Mouse (Mus musculus) hindbrain, embryonic 14.5 days (tissue): ENCODE results near the gene Spire2. TPM values are rescaled to one million over a fixed set of nuclear protein-coding genes. Genes with fewer than 3 reads are reported as not detected.
A peak's percentile ranks its signal among the peaks of the same experiment; 100 is the strongest.
"Not testable (repeated sequence)": the region's sequence is repeated elsewhere in the genome, so short reads cannot be mapped to it uniquely, and the experiment has no call there.

Source experiments
- ATAC-seq: fragments of 200-750 bp; cut with Nextera tagmentation; 2 replicates; pipeline ENCODE4 v1.8.0; 2017; ENCODE audit warnings: moderate number of reproducible peaks, mild to moderate bottlenecking, moderate TSS enrichment, moderate library complexity; ENCODE audit not compliant: low FRiP score
- DNase-seq: peaks from one replicate; pipeline ENCODE4 v3.0.0-alpha.2; 2015; ENCODE audit warnings: low spot score
- H3K27ac ChIP-seq: fragments of 300-500 bp; sonication (generic); 2 replicates; pipeline ENCODE4 v1.5.1; 2014; ENCODE audit warnings: mild to moderate bottlenecking, moderate library complexity
- H3K27me3 ChIP-seq: fragments of 300-500 bp; sonication (generic); 2 replicates; pipeline ENCODE4 v1.6.1; 2014; ENCODE audit warnings: mild to moderate bottlenecking, low read length, mixed read lengths; ENCODE audit not compliant: control insufficient read depth, insufficient read depth
- H3K36me3 ChIP-seq: fragments of 300-500 bp; sonication (generic); replicated peaks from 2 replicates; pipeline ENCODE4 v1.6.1; 2014; ENCODE audit not compliant: control insufficient read depth, insufficient read depth
- H3K4me1 ChIP-seq: fragments of 300-500 bp; sonication (generic); replicated peaks from 2 replicates; pipeline ENCODE4 v1.6.1; 2014; ENCODE audit warnings: antibody characterized with exemption, low read length, mixed read lengths; ENCODE audit not compliant: control insufficient read depth, insufficient read depth
- H3K4me2 ChIP-seq: fragments of 300-500 bp; sonication (generic); replicated peaks from 2 replicates; pipeline ENCODE4 v1.6.1; 2014; ENCODE audit warnings: mild to moderate bottlenecking, moderate library complexity
- H3K4me3 ChIP-seq: fragments of 300-500 bp; sonication (generic); replicated peaks from 2 replicates; pipeline ENCODE4 v1.5.1; 2014; ENCODE audit warnings: mild to moderate bottlenecking, low read length
- H3K9ac ChIP-seq: fragments of 300-500 bp; sonication (generic); 2 replicates; pipeline ENCODE4 v1.6.1; 2014
- H3K9me3 ChIP-seq: fragments of 300-500 bp; sonication (generic); 2 replicates; pipeline ENCODE4 v1.6.1; 2016; ENCODE audit warnings: low read length; ENCODE audit not compliant: control insufficient read depth
- WGBS: fragments of 180-500 bp; shearing (Covaris S2); extraction: QIAGEN DNeasy Blood & Tissue Kit; methylation state at CpG from one replicate; pipeline ENCODE4 v1.1.7; 2014; 5-methylcytosine and 5-hydroxymethylcytosine counted together
- polyA plus RNA-seq: library from polyadenylated mRNA; unstranded; fragments of >200 nt; fragmentation: Nextera tagmentation; extraction: Ambion mirVana; gene quantifications from 2 replicates; pipeline ENCODE4 v1.2.1, GENCODE M21; 2014

Gene Spire2
- polyA plus RNA-seq, 1 experiment from 2014 or later, result 33.1 TPM

- Histone ChIP-seq H3K9ac (peak overlapping the region; percentile 99; the same call in 1 of the 2 replicates), H3K36me3 (peaks cover 39% of the 10 kb centered on the region), H3K4me1 (peaks cover 30% of the 10 kb centered on the region), H3K4me2 (peak overlapping the region; percentile 92), H3K4me3 (peak overlapping the region; percentile 75)
- WGBS, result 79% methylated on average over 5 of the region's 5 CpGs
- H3K27ac ChIP-seq, H3K27me3 ChIP-seq, ATAC-seq, H3K9me3 ChIP-seq, DNase-seq: not testable (repeated sequence)
Measured at GRCm38 (mm10) chr8:123414997-123415696, 82.6 kb downstream of the Spire2 start.

DNA sequence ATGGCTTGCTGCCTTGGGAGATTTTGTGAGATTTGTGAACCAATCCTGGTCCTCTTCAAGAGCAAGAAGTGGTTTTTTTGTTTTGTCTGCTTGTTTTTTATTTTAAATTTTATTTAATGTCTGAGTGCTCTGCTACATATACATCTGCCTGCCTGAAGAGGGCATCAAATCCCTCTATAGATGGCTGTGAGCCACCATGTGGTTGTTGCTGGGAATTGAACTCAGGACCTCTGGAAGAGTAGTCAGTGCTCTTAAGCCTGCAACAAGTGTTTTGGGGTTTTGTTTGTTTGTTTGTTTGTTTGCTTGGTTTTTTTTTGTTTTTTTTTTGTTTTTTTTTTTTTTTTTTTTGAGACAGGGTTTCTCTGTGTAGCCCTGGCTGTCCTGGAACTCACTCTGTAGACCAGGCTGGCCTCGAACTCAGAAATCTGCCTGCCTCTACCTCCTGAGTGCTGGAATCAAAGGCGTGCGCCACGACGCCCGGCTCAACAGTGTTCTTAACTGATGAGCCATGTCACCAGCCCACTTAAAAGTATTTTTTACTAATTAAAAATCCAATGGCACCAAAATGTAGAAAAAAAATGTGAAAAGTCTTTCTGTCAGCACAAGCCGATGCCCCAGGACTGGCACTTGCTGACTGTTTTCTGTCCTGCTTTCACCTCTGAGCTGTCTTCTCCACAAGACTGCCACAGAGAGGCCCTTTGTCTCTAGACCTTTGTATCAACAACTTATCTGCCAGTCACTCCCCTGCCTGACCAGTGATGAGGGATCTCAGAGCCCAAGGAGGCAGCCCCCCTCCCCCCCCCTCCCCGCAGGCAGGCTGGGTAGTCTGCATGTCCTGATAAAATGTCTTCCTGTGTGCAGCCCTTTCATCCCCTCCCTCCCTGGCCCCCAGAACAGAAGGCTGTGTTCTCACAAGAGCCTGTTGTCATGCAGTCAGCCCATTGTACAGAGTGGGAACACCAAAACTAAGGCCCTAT is 83.7 kb downstream of the Spire2 start:
- H3K27me3 ChIP-seq, result no peaks in the 10 kb centered on the region
- H3K9ac ChIP-seq, result no peak overlapping the region; the same call in 1 of the 2 replicates
- no peak overlapping the region for H3K27ac ChIP-seq
- ATAC-seq (no peak), DNase-seq (peak; percentile 36)
- H3K4me2 ChIP-seq, result peak overlapping the region; percentile 92
- WGBS, result 80% methylated on average over 8 of the region's 8 CpGs
- peaks cover 29% of the 10 kb centered on the region for H3K4me1 ChIP-seq
- H3K4me3 ChIP-seq, result peak overlapping the region; percentile 75; the same call in 1 of the 2 replicates
- no peaks in the 10 kb centered on the region for H3K9me3 ChIP-seq
- H3K36me3 ChIP-seq, result peaks cover 50% of the 10 kb centered on the region

DNA sequence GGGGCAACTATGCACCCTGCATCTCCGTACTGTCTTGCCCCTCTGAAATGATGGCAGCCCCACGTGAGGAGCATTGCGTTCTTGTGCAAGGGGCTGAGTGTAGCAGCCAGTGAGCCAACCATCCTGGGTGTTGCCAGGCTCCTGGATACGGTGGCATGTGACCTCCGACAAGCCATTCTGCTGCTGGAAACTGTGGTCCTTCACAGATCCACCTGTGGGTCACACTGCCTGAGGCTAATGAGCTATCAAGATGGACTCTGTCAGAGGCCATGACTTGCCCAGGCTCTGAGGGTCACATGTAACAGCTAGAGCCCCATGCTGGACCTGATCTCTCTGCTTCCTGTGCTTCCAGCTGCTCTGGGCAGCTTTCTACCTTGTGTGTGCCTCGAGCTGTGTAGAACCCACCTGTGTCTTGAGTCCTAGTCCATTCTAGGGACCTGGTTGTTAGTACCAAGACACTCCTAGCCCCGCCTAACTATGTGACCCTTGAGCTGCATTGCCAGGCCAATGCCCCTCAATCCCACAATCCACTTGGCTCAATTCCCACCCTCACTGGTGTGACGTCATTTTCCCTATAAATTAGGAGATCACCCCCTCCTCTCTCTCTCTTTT is 84.5 kb downstream of the Spire2 start:
- ATAC-seq (no peak), DNase-seq (no peak)
- Histone ChIP-seq H3K4me1 (peaks cover 29% of the 10 kb centered on the region), H3K27ac (no peak overlapping the region), H3K9ac (no peak overlapping the region; the same call in 1 of the 2 replicates), H3K9me3 (no peaks in the 10 kb centered on the region), H3K27me3 (no peaks in the 10 kb centered on the region), H3K4me3 (peak overlapping the region; percentile 8; the same call in 1 of the 2 replicates), H3K36me3 (peaks cover 58% of the 10 kb centered on the region), H3K4me2 (peak overlapping the region; percentile 92)
- WGBS, result 78% methylated on average over 8 of the region's 8 CpGs

Other genes starting within 250 kb of the Spire2 start
- gene Rpl13, start 230.4 kb upstream of the Spire2 start, polyA plus RNA-seq, result 766 and 865 TPM in 2 replicates
- gene Cpne7, start 215.3 kb upstream of the Spire2 start, polyA plus RNA-seq, result 2.2 and 3.3 TPM in 2 replicates
- 1.3 and 3.0 TPM in 2 replicates for gene Sult5a1, start 174.4 kb upstream of the Spire2 start, polyA plus RNA-seq
- 0.25 and 0.34 TPM in 2 replicates for gene Dpep1, start 146.5 kb upstream of the Spire2 start, polyA plus RNA-seq
- gene Chmp1a, start 120.0 kb upstream of the Spire2 start, polyA plus RNA-seq, result 160 and 164 TPM in 2 replicates
- 5.2 and 9.8 TPM in 2 replicates for gene Spata33, start 119.9 kb upstream of the Spire2 start, polyA plus RNA-seq
- 42.9 and 44.1 TPM in 2 replicates for gene Cdk10, start 107.9 kb upstream of the Spire2 start, polyA plus RNA-seq
- 8.4 and 9.1 TPM in 2 replicates for gene Spata2l, start 96.5 kb upstream of the Spire2 start, polyA plus RNA-seq
- gene Zfp276, start 78.5 kb upstream of the Spire2 start, polyA plus RNA-seq, result 18.5 and 19.5 TPM in 2 replicates
- 57.7 and 58.8 TPM in 2 replicates for gene Vps9d1, start 78.4 kb upstream of the Spire2 start, polyA plus RNA-seq
- 7.4 and 8.3 TPM in 2 replicates for gene Fanca, start 14.1 kb upstream of the Spire2 start, polyA plus RNA-seq
- 371 and 380 TPM in 2 replicates for gene Tcf25, start 41.0 kb downstream of the Spire2 start, polyA plus RNA-seq
- gene Mc1r, start 74.4 kb downstream of the Spire2 start, polyA plus RNA-seq, result 0.10 and 0.21 TPM in 2 replicates
- 1,715 and 1,766 TPM in 2 replicates for gene Tubb3, start 78.7 kb downstream of the Spire2 start, polyA plus RNA-seq
- 45.3 and 52.2 TPM in 2 replicates for gene Def8, start 90.8 kb downstream of the Spire2 start, polyA plus RNA-seq
- 31.6 and 36.5 TPM in 2 replicates for gene Afg3l1, start 145.2 kb downstream of the Spire2 start, polyA plus RNA-seq
- 91.3 and 92.0 TPM in 2 replicates for gene Dbndd1, start 182.8 kb downstream of the Spire2 start, polyA plus RNA-seq
- gene Gas8, start 186.1 kb downstream of the Spire2 start, polyA plus RNA-seq, result 37.5 and 38.8 TPM in 2 replicates